Mouse (Mus musculus): ENCODE data around the gene Nxph1. TPM values are rescaled to one million over a fixed set of nuclear protein-coding genes. Genes with fewer than 3 reads are reported as not detected.
A peak's percentile ranks its signal among the peaks of the same experiment; 100 is the strongest.

The Nxph1 gene
- total RNA-seq, 2 experiments from 2014 or later = not detected

DNA sequence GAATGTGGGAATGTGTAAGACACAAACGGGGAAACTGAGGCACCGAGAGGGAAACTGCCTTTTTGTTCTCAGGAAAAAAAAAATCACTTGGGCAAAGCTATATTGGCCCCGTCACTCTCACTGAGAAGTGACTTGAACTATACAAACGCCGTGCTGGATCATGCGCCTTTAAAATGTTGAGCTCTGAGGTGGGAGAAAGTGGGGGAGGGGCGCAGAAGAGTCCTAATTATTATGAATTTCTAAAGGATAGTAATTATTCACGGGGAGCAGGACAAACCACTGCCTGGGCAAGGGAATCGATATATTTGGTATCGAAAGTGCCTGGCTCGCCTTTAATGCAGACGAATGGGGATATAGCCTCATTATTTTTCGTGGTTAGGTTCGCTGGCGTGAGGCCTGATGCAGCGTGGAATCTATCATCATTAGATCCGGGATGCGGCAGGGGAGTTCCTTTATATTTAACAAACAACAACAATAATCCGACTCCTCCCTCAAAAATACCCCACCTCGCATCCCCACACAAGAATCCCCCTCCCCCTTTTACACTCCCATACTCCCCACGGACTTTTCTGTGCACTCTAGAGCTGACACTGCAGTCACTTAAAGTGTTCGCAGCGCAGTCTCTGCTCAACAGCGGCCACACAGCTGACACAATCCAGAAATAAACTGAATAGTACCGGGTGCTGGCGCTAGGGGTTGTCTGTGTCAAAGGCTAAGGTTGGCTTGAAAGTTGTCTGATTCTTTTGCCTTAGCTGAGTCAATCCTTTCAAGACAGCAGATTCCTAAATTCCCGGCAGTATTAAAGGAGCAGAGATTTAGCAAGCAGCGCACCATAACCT is 10.1 kb downstream of the Nxph1 start:
- intact Hi-C loops (cut with DNase I) = no loop called here
- no peak for DNase-seq

- no peak for DNase-seq
- intact Hi-C loops (cut with DNase I) = no loop called here
Observed at GRCm38 (mm10) chr6:8959810-8960209, 11.6 kb downstream of the Nxph1 start.

GRCm38 (mm10) chr6:8970576-8970975 is 22.3 kb downstream of the Nxph1 start:
- intact Hi-C loops (cut with DNase I) = no loop called here
- DNase-seq = no peak

- intact Hi-C loops (cut with DNase I) = no loop called here
- DNase-seq = no peak
Observed at GRCm38 (mm10) chr6:8979237-8979871, 31.1 kb downstream of the Nxph1 start.

DNA sequence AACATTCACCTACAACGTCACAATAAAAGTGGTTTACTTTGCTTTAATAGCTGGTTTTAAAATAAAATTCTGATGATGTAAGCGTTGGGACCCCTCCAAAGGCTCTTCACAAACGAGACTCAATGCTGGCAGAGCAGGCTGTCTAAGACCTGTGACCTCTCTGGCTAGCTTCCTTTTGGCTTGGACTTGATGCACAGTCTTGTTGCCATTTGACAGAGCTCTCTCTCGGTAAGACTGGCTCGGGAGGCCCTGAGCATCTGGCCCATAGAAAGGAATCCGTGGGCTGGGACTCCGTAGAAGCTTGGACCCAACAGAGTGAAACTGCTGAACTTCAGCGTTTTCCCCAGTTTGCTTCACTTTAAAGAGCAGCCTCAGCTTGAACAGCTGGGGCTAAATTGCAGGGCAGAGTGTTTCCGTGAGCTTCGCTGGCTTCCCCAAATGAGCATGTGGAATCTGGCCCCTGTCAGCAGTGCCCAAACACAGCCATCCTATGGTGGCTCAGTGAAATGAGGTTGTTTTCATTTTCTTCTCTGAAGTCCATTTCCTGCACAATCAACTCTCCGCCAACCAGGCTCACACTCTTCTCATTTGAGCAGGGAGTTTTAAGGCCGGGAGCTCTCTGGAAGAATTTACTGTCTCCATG is 48.2 kb downstream of the Nxph1 start:
- peak; percentile 10 to 51 for DNase-seq
- intact Hi-C loops (cut with DNase I) = no loop called here

GRCm38 (mm10) chr6:8997326-8997725 is 49.1 kb downstream of the Nxph1 start:
- intact Hi-C loops (cut with DNase I) = no loop called here
- no peak for DNase-seq

- DNase-seq = no peak
- intact Hi-C loops (cut with DNase I) = no loop called here
Observed at GRCm38 (mm10) chr6:9002686-9003085, 54.5 kb downstream of the Nxph1 start.

- DNase-seq = no peak
- intact Hi-C loops (cut with DNase I) = no loop called here
Observed at GRCm38 (mm10) chr6:9026631-9027030, 78.4 kb downstream of the Nxph1 start.

DNA sequence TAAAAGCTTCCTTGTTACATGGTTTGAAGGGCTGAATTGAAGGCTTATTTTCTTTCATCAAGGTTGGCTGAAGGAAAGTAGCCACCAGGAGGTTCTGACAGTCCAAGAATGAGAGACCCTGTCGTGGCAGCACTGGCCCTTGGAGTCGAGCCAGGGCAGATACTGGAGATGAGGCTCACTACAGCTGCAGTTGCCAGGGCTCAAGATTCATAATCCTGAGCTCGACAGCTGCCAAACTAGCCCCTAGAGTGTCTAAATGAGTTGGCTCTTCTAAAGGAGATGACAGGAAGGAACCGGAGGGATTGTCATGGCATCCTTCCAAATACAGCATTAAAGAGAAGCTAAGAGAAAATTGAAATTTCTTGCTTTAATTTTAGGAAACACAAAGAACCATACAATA is 78.9 kb downstream of the Nxph1 start:
- DNase-seq = no peak
- intact Hi-C loops (cut with DNase I) = no loop called here

GRCm38 (mm10) chr6:9028501-9028900 is 80.3 kb downstream of the Nxph1 start:
- intact Hi-C loops (cut with DNase I) = no loop called here
- DNase-seq = no peak

- intact Hi-C loops (cut with DNase I) = no loop called here
- no peak for DNase-seq
Observed at GRCm38 (mm10) chr6:9039286-9039685, 91.1 kb downstream of the Nxph1 start.

- DNase-seq = no peak
- intact Hi-C loops (cut with DNase I) = no loop called here
Observed at GRCm38 (mm10) chr6:9040991-9041390, 92.8 kb downstream of the Nxph1 start.

GRCm38 (mm10) chr6:9042391-9042790 is 94.2 kb downstream of the Nxph1 start:
- intact Hi-C loops (cut with DNase I) = no loop called here
- no peak for DNase-seq

DNA sequence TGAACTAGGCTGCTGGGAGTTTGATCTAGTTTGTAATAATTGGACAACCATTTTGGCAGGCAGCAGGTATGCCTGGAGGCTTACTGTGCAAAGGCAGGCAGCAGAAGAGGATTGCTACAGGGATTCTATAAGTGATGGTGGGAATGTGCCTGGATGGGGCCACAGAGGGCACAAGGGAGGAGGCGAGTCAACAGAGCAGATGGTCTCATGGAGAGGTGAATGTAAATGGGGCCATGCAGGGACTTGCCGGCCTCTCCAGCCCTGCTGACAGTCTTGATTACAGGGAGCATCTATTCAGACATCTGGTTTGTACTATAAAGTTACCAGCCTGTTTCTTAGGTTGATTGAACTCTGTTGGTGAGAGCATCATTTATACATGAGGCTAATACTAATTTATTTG is 98.6 kb downstream of the Nxph1 start:
- no peak for DNase-seq
- intact Hi-C loops (cut with DNase I) = no loop called here

- intact Hi-C loops (cut with DNase I) = no loop called here
- DNase-seq = no peak
Observed at GRCm38 (mm10) chr6:9061261-9062105, 113.3 kb downstream of the Nxph1 start.

DNA sequence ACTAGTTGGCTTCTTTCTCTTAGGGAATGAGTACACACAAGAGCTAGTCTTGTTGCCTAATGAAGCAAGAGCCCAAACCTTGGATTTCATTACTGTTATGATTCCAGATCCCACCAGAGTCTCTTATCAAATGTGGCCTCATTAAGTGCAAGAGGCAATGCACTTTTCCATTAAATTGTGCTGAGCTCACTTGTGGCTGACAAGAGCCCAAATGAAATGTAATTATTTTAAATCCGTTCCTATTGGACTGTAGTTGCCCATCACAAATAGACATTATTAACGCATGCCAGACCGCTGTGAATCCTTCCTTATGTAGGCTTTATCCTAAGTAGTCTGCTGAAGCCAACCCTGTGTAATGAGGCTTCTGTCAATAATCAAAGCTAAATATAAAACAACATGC is 118.2 kb downstream of the Nxph1 start:
- DNase-seq = no peak
- intact Hi-C loops (cut with DNase I) = no loop called here

- no peak for DNase-seq
- intact Hi-C loops (cut with DNase I) = no loop called here
Observed at GRCm38 (mm10) chr6:9069913-9070312, 121.7 kb downstream of the Nxph1 start.

GRCm38 (mm10) chr6:9076463-9076862 is 128.2 kb downstream of the Nxph1 start:
- no peak for DNase-seq

GRCm38 (mm10) chr6:9077793-9078689 is 129.8 kb downstream of the Nxph1 start:
- peak in 1 of 2 experiments; percentile 1 for DNase-seq
- intact Hi-C loops (cut with DNase I) = no loop called here

More at GRCm38 (mm10) chr6:9076463-9076862, 128.2 kb downstream of the Nxph1 start:
- intact Hi-C loops (cut with DNase I) = no loop called here

GRCm38 (mm10) chr6:9083851-9084250 is 135.6 kb downstream of the Nxph1 start:
- no peak for DNase-seq
- intact Hi-C loops (cut with DNase I) = no loop called here
